Mouse (Mus musculus) midbrain, embryonic 15.5 days (tissue): ENCODE data around the gene Mrps6. TPM values are rescaled to one million over a fixed set of nuclear protein-coding genes. Genes with fewer than 3 reads are reported as not detected.
A peak's percentile ranks its signal among the peaks of the same experiment; 100 is the strongest.

Source experiments
- ATAC-seq: fragments of 200-750 bp; cut with Nextera tagmentation; replicated peaks from 2 replicates; pipeline ENCODE4 v1.8.0; 2017; ENCODE audit warnings: moderate TSS enrichment
- H3K27ac ChIP-seq: fragments of 300-500 bp; sonication (generic); 2 replicates; pipeline ENCODE4 v1.5.1; 2015; ENCODE audit warnings: mild to moderate bottlenecking, inconsistent platforms
- H3K27me3 ChIP-seq: fragments of 300-500 bp; sonication (generic); replicated peaks from 2 replicates; pipeline ENCODE4 v1.6.1; 2015; ENCODE audit warnings: inconsistent platforms
- H3K36me3 ChIP-seq: fragments of 300-500 bp; sonication (generic); replicated peaks from 2 replicates; pipeline ENCODE4 v1.6.1; 2015; ENCODE audit warnings: inconsistent platforms
- H3K4me1 ChIP-seq: fragments of 300-500 bp; sonication (generic); 2 replicates; pipeline ENCODE4 v1.6.1; 2015; ENCODE audit warnings: inconsistent platforms
- H3K4me2 ChIP-seq: fragments of 300-500 bp; sonication (generic); 2 replicates; pipeline ENCODE4 v1.6.1; 2015; ENCODE audit warnings: inconsistent platforms, mild to moderate bottlenecking, moderate library complexity
- H3K4me3 ChIP-seq: fragments of 300-500 bp; sonication (generic); 2 replicates; pipeline ENCODE4 v1.5.1; 2015; ENCODE audit warnings: mild to moderate bottlenecking, inconsistent platforms
- H3K9ac ChIP-seq: fragments of 300-500 bp; sonication (generic); 2 replicates; pipeline ENCODE4 v1.6.1; 2015; ENCODE audit warnings: mild to moderate bottlenecking, inconsistent platforms
- H3K9me3 ChIP-seq: fragments of 300-500 bp; sonication (generic); 2 replicates; pipeline ENCODE4 v1.6.1; 2016; ENCODE audit warnings: inconsistent platforms
- WGBS: fragments of 180-500 bp; shearing (Covaris S2); methylation state at CpG from one replicate; pipeline ENCODE4 v1.1.7; 2015; ENCODE audit warnings: mixed read lengths; 5-methylcytosine and 5-hydroxymethylcytosine counted together
- polyA plus RNA-seq: library from polyadenylated mRNA; unstranded; fragments of >200 nt; fragmentation: Nextera tagmentation; extraction: Ambion mirVana; gene quantifications from 2 replicates; pipeline ENCODE4 v1.2.1, GENCODE M21; 2015

Gene Mrps6
- polyA plus RNA-seq, 1 experiment from 2014 or later = 163 TPM

GRCm38 (mm10) chr16:92039966-92040365, 18.1 kb upstream of the Mrps6 start:
- Histone ChIP-seq H3K4me1 (no peaks in the 10 kb centered on the region), H3K9me3 (no peaks in the 10 kb centered on the region), H3K27me3 (no peaks in the 10 kb centered on the region), H3K36me3 (no peaks in the 10 kb centered on the region), H3K9ac (no peak overlapping the region), H3K27ac (no peak overlapping the region), H3K4me2 (no peak overlapping the region), H3K4me3 (no peak overlapping the region)
- 96% methylated on average over 11 of the region's 11 CpGs for WGBS
- ATAC-seq = no peak

GRCm38 (mm10) chr16:92051777-92052310, 6.2 kb upstream of the Mrps6 start:
- H3K4me2 ChIP-seq = no peak overlapping the region
- no peaks in the 10 kb centered on the region for H3K36me3 ChIP-seq
- no peak overlapping the region for H3K4me3 ChIP-seq
- H3K27ac ChIP-seq = no peak overlapping the region
- WGBS = 80% methylated on average over 7 of the region's 7 CpGs
- ATAC-seq = no peak
- no peak overlapping the region for H3K9ac ChIP-seq
- no peaks in the 10 kb centered on the region for H3K27me3 ChIP-seq
- H3K4me1 ChIP-seq = no peaks in the 10 kb centered on the region
- H3K9me3 ChIP-seq = no peaks in the 10 kb centered on the region

GRCm38 (mm10) chr16:92052569-92052968, 5.5 kb upstream of the Mrps6 start:
- Histone ChIP-seq H3K36me3 (no peaks in the 10 kb centered on the region), H3K27me3 (no peaks in the 10 kb centered on the region), H3K9ac (no peak overlapping the region), H3K4me3 (no peak overlapping the region), H3K4me1 (peaks cover 7% of the 10 kb centered on the region), H3K4me2 (no peak overlapping the region), H3K27ac (no peak overlapping the region), H3K9me3 (no peaks in the 10 kb centered on the region)
- 72% methylated on average over 10 of the region's 10 CpGs for WGBS
- ATAC-seq = no peak

DNA sequence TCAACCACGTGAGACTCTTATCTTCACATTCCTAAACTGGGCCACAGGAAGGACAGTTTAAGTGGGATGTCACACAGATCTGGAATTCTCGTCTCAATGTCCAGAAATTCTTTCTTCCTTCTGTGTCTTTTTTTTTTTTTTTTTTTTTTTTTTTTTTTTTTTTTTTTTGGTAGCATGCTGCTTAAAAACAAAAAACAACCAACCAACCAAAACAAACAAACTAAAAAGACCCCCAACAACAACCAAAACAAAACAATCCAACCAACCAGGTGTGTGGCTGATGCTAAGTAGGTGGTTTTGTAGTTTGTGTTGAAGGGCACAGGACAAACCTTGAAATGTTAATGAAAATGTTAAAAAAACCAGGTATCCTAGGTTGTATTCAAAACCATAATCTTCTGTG, 1.4 kb upstream of the Mrps6 start:
- no peak overlapping the region for H3K4me3 ChIP-seq
- 0 out of 2 replicates have a peak overlapping the region, but pooled peaks have one; percentile 74 for H3K4me2 ChIP-seq
- WGBS = 70% methylated on average over 2 of the region's 2 CpGs

DNA sequence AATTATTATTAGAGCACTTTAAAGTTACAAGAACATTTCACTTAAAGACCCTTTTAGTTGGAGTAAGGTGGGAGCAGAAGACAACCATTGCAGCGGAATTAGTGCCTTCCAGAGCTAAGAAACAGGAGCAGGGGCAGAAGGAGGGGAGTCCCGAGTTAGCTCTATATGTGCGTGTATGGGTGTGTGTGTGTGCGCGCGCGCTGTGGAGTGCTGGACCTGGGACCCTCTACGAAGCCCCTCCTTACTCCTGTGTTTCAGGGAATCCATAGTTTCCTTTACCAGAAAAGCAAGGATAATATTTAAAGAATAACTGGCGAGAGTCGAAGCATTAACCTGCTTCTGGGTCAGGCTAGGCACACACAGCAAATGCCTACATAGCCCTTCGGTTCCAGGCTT, 616 bp upstream of the Mrps6 start:
- peak overlapping the region; percentile 74 for H3K4me2 ChIP-seq
- H3K4me3 ChIP-seq = peak overlapping the region; percentile 86
- no peaks in the 10 kb centered on the region; the same call in 1 of the 2 replicates for H3K36me3 ChIP-seq
- H3K4me1 ChIP-seq = peaks cover 32% of the 10 kb centered on the region
- WGBS = under 1% methylated on average over 11 of the region's 11 CpGs
- peak overlapping the region; percentile 90 for H3K27ac ChIP-seq
- H3K27me3 ChIP-seq = no peaks in the 10 kb centered on the region
- peak; percentile 67 for ATAC-seq
- H3K9me3 ChIP-seq = no peaks in the 10 kb centered on the region
- peak overlapping the region; percentile 68 for H3K9ac ChIP-seq

More for the DNA sequence above, 1.4 kb upstream of the Mrps6 start:
- Histone ChIP-seq H3K27ac (no peak overlapping the region), H3K9ac (no peak overlapping the region), H3K36me3 (no peaks in the 10 kb centered on the region; the same call in 1 of the 2 replicates), H3K27me3 (no peaks in the 10 kb centered on the region), H3K9me3 (no peaks in the 10 kb centered on the region), H3K4me1 (peaks cover 32% of the 10 kb centered on the region)
- ATAC-seq = no peak

DNA sequence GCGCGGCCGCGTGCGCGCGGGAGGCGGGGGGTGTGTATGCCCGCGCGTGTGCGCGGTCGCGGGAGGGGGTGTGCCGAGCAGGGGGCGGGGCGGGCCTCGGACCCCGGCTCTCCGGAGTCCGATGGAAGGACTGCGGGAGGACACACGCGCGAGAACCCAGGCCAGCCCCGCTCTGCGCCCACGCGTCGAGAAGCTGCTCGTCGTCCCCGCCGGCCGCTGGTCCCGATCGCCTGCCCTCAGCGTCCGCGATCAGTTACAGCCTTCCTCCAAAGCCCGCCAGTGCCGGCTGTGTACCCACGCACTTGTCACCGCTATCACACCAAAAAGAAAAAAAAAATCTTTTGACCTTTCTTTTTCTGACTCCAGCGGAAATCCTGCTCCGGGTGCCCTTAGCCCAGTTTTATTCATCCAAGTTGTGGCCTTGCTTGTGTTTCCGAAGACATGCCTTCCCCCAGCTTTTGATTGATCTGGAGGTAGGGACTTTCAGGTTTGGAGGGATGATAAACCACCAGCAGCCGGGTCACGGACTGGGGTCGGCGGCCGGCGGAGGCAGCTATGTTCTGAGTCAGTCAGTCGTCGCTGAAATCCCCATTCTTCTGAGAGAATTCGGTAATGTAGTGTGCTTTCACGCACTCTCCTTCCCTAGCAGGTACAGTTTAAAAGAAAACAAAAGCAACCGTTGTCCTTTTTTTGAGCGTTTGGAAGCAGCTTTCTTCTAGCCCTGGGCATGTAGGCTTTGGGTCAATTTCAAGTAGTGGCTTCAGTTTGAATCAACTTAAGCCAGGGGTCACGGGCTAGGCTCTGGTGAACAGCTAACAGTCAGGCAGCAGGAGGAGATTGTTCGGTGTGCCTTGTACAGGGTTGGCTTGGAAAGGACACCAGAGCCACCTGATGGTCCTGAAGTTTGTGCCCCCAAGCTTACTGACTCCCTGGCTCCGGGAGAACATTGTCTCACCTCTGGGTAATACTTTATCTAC, 862 bp downstream of the Mrps6 start:
- ATAC-seq = peak; percentile 26
- H3K4me3 ChIP-seq = peak overlapping the region; percentile 86
- 1% methylated on average over 51 of the region's 63 CpGs for WGBS
- H3K9ac ChIP-seq = peak overlapping the region; percentile 68
- H3K36me3 ChIP-seq = no peaks in the 10 kb centered on the region; the same call in 1 of the 2 replicates
- no peaks in the 10 kb centered on the region for H3K27me3 ChIP-seq
- H3K4me2 ChIP-seq = peak overlapping the region; percentile 74
- peaks cover 32% of the 10 kb centered on the region for H3K4me1 ChIP-seq
- H3K9me3 ChIP-seq = no peaks in the 10 kb centered on the region
- peak overlapping the region; percentile 90 for H3K27ac ChIP-seq

- no peak overlapping the region for H3K27ac ChIP-seq
- H3K4me3 ChIP-seq = peak overlapping the region; percentile 86
- H3K9me3 ChIP-seq = no peaks in the 10 kb centered on the region
- peaks cover 32% of the 10 kb centered on the region for H3K4me1 ChIP-seq
- peak overlapping the region; percentile 10; the same call in 1 of the 2 replicates for H3K9ac ChIP-seq
- peak overlapping the region; percentile 74 for H3K4me2 ChIP-seq
- 61% methylated on average over 3 of the region's 3 CpGs for WGBS
- ATAC-seq = no peak
- no peaks in the 10 kb centered on the region for H3K27me3 ChIP-seq
- H3K36me3 ChIP-seq = no peaks in the 10 kb centered on the region; the same call in 1 of the 2 replicates
Observed at GRCm38 (mm10) chr16:92060213-92060612, 2.1 kb downstream of the Mrps6 start.

DNA sequence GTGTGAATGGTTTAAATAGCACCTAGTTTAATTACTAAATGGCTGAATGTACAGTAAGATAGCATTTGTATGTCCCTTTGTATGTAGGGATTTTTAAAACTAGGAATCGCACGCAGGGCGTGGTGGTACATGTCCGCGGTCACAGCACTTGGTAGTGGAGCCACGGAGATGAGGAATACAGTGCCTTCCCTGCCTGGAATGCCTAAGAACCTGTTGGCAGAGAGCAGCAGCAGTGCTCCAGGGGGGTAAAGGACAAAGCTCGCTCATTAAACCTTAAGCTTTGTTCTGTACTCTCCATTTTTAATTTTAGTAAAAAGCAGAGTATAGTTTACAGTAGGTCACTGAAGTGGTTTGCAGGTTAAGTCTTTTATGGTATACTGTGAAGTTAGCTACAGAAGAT, 3.5 kb downstream of the Mrps6 start:
- Histone ChIP-seq H3K9ac (no peak overlapping the region), H3K27ac (no peak overlapping the region), H3K4me3 (no peak overlapping the region), H3K4me2 (no peak overlapping the region), H3K9me3 (no peaks in the 10 kb centered on the region), H3K36me3 (no peaks in the 10 kb centered on the region; the same call in 1 of the 2 replicates), H3K4me1 (peaks cover 32% of the 10 kb centered on the region), H3K27me3 (no peaks in the 10 kb centered on the region)
- ATAC-seq = no peak
- WGBS = 96% methylated on average over 7 of the region's 7 CpGs

DNA sequence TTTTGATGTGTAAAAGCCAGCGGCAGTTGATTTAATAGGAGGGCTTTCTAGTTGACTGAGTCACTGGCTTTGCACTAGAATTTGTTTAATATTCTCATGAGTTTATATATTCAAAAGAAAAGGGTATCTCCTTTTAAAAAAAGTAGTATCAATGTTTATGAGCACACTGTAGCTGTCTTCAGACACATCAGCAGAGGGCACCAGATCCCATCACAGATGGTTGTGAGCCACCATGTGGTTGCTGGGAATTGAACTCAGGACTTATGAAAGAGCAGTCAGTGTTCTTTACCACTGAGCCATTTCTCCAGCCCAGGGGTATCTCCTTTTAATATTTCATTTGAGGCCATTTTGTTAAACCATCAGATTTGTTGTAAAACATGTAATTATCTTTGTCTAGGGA, 4.8 kb downstream of the Mrps6 start:
- H3K27me3 ChIP-seq = no peaks in the 10 kb centered on the region
- no peak for ATAC-seq
- peaks cover 25% of the 10 kb centered on the region for H3K4me1 ChIP-seq
- H3K4me2 ChIP-seq = no peak overlapping the region
- H3K9ac ChIP-seq = no peak overlapping the region
- H3K4me3 ChIP-seq = no peak overlapping the region
- no peak overlapping the region for H3K27ac ChIP-seq
- H3K9me3 ChIP-seq = no peaks in the 10 kb centered on the region
- H3K36me3 ChIP-seq = peaks cover 3% of the 10 kb centered on the region; the same call in 1 of the 2 replicates
- 100% methylated on average over 1 of the region's 1 CpGs for WGBS

- 91% methylated on average over 2 of the region's 2 CpGs for WGBS
- Histone ChIP-seq H3K27me3 (no peaks in the 10 kb centered on the region), H3K27ac (no peak overlapping the region), H3K4me3 (no peak overlapping the region), H3K36me3 (peaks cover 10% of the 10 kb centered on the region; the same call in 1 of the 2 replicates), H3K4me1 (peaks cover 19% of the 10 kb centered on the region), H3K4me2 (no peak overlapping the region), H3K9me3 (no peaks in the 10 kb centered on the region), H3K9ac (no peak overlapping the region)
- ATAC-seq = no peak
Observed at GRCm38 (mm10) chr16:92064801-92065200, 6.7 kb downstream of the Mrps6 start.

GRCm38 (mm10) chr16:92070338-92070737, 12.3 kb downstream of the Mrps6 start:
- H3K27ac ChIP-seq = no peak overlapping the region
- H3K9ac ChIP-seq = no peak overlapping the region
- H3K27me3 ChIP-seq = no peaks in the 10 kb centered on the region
- H3K4me1 ChIP-seq = no peaks in the 10 kb centered on the region
- no peak for ATAC-seq
- WGBS = 94% methylated on average over 8 of the region's 8 CpGs
- H3K4me2 ChIP-seq = no peak overlapping the region
- H3K4me3 ChIP-seq = no peak overlapping the region
- no peaks in the 10 kb centered on the region for H3K9me3 ChIP-seq
- H3K36me3 ChIP-seq = peaks cover 10% of the 10 kb centered on the region; the same call in 1 of the 2 replicates

DNA sequence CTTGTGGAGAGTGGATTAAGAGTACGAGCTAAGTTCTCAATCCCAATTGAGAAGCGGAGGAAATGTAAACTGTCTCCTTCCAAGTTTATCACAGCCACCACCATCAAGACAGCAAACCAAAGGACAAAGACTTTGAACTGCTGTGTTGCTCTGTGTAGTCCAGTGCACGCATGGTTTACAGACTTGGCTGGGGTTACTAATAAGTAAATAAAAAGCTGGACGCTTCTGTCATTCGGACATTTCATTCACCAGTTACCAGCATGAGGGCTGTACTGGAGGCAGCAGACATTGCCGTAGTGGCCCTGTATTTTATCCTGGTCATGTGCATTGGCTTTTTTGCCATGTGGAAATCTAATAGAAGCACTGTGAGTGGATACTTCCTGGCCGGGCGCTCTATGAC, 18.7 kb downstream of the Mrps6 start:
- no peaks in the 10 kb centered on the region for H3K27me3 ChIP-seq
- ATAC-seq = no peak
- WGBS = 96% methylated on average over 8 of the region's 8 CpGs

More for the DNA sequence above, 18.7 kb downstream of the Mrps6 start:
- Histone ChIP-seq H3K4me1 (no peaks in the 10 kb centered on the region), H3K36me3 (peaks cover 7% of the 10 kb centered on the region; the same call in 1 of the 2 replicates), H3K9ac (no peak overlapping the region), H3K27ac (no peak overlapping the region), H3K4me2 (no peak overlapping the region), H3K4me3 (no peak overlapping the region), H3K9me3 (no peaks in the 10 kb centered on the region)
